Mouse (Mus musculus): ENCODE results near the gene Angptl8.
A peak's percentile ranks its signal among the peaks of the same experiment; 100 is the strongest.
"Not testable (repeated sequence)": the region's sequence is repeated elsewhere in the genome, so short reads cannot be mapped to it uniquely, and the experiment has no call there.

Angptl8 gene

DNA sequence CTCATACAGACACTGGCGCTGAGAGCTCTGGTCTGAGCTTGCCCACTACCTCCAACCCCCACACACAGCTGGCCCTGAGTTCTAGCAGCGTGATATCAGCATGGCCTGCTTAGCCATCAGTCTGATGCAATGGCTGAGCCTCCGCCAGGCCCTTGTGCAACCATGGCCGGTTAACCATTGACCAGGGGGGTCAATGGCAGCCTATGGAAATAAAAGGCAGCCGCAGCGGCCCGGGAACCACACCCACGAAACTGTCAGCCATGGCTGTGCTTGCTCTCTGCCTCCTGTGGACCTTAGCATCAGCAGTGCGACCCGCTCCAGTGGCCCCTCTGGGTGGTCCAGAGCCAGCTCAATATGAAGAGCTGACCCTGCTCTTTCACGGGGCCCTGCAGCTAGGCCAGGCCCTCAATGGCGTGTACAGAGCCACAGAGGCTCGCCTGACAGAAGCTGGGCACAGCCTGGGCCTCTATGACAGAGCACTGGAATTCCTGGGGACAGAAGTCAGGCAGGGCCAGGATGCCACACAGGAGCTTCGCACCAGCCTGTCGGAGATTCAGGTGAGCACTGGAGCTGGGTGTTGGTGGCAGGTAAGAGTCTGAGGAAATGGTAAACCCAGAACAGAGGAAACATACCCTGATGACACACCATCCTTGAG, at the start of gene Angptl8:
Gene Angptl8, plus strand, starts transcription at position 253 of the 655 bp plus-strand sequence.
- DNase-seq (ENCODE audit: low spot score): peak; percentile 64

DNA sequence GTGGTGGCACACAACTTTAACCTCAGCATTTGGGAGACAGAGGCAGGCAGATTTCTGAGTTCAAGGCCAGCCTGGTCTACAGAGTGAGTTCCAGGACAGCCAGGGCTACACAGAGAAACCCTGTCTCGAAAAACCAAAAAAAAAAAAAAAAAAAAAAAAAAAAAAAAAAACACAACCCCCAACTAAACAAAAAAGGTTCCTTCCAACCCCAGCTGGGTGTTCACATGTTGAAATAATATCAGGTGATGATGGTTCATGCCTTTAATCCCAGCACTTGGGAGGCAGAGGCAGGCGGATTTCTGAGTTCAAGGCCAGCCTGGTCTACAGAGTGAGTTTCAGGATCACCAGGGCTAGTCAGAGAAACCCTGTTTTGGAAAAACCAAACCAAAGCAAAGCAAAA, 49.0 kb upstream of the Angptl8 start:
- not testable (repeated sequence) for DNase-seq (ENCODE audit: low spot score)

DNA sequence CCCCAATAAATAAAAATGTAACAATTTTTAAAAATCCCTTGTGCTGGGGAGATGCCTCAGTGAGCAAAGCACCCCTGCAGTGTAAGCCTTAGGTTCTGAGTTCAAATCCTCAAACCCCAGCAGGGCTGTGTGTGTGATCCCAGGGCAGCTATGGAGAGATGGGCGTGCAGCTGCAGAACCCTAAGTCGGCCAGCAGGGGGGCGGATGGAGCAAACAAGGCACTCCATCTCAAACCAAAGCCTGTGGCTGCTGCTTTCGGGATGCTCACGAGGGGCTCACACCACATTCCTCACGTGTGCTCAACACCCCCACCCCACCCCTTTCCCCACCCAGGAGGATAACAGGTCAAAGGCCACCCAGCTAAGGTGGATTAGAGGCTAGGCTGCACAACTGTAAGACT, 48.4 kb upstream of the Angptl8 start:
- no peak for DNase-seq (ENCODE audit: low spot score)

DNA sequence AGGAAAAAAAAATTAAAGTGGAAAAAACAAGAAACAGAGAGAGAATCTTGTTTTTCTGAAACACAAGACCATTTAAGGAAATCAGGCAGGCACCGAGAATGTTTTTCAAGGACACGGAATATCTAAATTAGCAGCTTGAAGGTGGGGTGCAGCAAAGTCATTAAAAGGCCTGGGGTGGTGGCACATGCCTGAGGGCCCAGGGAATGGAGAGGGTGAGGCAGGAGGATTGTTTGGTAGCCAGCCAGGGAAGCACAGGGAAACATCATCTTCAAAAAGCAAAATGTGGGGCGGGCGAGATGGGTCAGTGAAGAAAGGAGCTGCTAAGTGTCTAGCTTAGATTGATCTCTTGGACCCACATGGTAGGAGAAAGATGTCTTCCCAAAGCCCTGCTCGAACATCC, 47.7 kb upstream of the Angptl8 start:
- DNase-seq (ENCODE audit: low spot score): peak; percentile 58

DNA sequence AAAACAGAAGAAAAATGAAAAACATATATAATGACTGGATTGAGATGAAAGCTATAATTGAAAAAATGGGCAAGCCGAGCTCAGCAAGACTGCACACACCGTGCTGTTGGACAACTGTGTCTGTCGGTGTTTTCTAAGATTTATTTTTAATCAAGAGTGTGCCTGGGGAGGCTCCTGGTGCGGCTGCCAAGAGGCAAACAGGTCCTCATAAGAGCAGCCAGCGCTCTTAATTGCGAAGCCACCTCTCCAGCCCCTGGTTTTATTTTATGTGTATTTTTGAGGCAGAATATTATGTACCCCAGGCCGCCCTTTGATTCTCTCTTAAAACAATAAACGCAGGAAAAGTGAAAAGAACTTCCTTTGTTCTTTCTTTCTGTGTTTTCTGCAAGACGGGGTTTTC, 47.1 kb upstream of the Angptl8 start:
- DNase-seq (ENCODE audit: low spot score): no peak

DNA sequence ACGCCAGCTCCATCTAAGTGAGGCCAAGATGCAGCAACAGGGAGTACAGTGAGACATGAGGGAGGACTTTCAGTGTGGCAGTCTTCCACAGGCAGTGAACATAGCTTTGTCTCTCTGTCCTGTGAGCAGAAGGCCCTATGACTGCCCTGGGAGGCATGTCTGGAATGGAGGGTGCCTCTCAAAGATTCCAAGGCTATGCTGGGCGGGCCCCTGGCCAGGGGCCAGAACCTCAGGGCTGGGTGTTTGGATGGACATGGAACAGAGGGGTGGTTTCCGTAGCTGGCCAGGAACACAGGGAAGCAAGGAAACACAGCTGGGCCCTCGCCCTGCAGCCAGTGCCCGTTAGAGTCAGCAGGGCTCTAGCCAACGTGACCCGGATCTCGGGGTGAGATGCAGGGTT, 43.4 kb upstream of the Angptl8 start:
- DNase-seq (ENCODE audit: low spot score): peak; percentile 66

DNA sequence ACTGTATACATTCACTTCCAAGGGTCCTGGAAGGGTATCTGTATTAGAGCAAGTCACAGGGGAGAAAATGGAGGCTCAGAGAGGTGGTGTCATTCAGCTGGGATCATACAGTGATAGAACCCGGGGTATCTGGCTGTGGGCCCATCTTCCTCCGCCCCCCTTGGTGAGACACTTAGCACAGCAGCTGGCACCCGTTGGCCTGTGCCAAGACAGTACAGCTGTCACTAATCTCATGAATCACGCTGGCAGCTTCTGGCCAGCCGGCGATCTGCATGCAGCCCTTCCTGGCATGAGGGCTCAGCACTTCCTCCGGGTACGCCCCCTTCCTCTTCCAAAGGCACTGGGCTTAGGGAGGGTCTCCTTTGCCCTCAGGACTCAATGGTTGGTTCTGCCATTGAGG, 42.7 kb upstream of the Angptl8 start:
- DNase-seq (ENCODE audit: low spot score): peak; percentile 43

DNA sequence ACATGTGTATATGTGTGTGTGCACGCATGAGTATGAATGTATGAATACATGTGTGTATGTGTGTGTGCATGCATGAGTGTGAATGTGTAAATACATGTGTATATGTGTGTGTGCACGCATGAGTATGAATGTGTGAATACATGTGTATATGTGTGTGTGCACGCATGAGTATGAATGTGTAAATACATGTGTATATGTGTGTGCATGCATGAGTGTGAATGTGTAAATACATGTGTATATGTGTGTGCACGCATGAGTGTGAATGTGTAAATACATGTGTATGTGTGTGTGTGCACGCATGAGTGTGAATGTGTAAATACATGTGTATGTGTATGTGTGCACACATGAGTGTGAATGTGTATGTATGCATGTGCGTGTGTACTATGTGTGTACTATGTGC, 41.8 kb upstream of the Angptl8 start:
- not testable (repeated sequence) for DNase-seq (ENCODE audit: low spot score)

DNA sequence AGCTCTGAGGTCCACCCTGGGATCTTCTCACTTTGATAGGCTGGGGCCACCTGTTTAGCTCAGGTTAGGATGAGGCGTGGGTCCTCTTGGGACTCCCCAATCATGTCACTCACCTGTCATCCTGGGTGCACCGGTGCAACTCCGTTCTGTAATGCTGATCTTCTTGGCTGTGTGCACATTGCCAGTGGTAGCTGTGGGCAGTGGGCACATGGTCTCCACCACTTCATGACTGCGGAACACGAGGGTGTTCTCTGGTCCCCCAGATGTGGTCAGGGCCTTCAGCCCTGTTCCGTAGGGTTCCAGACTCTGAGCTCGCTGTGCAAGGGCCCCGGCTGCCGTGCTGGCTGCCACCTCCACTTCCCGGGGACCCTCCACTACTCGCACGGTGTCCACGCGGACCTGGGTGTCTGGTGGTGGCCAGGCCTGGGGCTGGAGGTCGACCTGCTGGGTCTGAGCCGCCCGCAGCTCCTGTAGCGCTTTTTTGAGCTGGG, 40.9 kb upstream of the Angptl8 start:
- DNase-seq (ENCODE audit: low spot score): no peak

DNA sequence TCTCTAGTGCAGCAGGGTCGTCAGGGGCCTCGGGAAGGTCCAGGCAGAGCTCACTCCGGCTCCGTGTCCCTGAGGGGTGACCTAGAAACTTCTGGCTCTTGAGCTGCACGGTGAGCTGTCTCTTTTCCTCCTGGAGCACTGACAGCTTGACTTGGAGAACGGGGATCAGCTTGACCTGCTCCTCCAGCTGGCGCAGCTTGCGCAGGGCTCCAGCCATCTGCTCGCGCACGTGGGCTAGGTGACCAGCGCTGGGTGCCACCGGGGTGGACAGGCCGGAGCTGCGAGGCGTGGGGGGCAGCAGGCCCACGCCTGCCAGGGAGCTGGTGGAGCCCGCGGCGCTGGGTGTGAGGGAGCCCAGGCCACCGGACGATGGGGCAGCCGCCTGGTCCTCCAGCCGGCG, 40.4 kb upstream of the Angptl8 start:
- no peak for DNase-seq (ENCODE audit: low spot score)

DNA sequence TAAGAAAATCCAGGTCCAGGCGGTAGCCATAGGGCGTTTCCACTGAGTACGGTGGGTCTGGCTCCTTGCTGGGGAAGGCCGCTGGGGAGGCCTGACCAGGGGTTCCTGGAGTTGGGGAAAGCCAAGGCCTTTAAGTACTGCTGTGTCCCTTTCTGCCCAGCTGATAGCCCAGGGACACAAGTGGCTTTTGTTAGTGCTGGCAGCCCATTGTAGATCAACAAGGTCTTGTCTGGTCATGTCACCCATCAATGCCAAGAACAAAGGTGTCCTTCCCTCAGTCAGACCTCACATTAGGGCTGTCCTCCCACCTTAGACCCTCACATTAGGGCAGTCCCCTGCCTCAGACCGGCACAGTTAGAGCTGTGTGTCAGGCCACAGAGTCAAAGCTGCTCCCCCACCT, 39.7 kb upstream of the Angptl8 start:
- DNase-seq (ENCODE audit: low spot score): no peak

DNA sequence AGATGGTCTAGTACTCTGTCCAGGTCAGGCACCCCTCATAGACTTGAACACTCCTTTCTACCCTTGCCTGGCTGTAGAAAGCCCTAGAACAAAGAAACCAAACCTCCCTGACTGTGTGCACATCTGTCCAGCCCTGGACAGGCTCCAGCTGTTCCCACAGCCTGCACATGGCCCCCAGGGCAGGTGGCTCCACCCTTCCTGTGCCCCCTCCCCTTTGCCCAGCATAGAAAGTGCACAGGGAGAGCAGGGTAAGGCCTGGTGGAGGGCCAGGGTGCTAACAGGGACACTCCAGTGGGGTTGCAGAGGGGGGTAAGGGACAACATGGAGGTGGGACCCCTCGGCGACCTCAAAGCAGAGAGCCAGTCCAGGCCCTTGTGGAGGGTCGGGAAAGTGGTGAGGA, 39.1 kb upstream of the Angptl8 start:
- DNase-seq (ENCODE audit: low spot score): no peak

DNA sequence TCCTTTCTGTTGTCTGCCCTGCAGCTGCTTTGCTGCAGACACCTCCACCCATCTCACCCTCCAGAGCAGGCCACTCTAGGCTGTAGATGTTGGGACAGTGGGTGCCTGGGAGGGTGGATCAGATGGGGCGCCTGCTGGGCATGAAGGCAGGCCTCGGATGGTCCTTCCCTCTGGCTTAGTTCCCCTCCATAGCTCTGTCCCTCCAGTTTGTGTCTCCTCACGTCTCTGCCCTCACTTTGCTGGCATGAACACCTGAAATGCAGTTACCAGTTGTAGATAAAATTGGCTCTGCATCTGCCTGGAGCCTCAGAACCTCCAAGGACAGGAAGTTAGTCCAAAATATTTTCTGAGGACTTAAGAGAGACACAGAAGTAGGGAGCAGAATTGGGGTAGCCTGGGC, 38.4 kb upstream of the Angptl8 start:
- DNase-seq (ENCODE audit: low spot score): no peak

DNA sequence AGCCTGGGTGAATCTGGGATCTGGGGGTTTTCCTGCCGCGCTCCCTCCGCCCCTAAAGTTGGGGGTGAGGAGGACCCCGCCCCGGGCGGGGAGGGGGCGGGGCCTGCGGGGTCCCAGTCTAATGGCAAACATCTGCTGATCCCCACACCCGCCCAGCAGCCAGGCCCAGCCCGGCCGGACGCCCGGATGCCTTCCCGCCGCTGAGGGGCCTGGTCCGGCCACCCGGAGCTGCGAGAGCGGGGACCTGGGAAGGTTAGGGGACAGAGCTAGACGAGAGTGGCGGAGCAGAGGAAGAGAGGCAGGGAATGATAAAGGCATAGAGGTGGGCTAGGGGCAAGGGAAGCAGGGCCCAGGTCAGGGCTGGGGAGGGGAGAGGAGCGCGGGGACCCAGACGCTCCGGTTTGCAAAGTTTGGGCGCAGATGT, 37.4 kb upstream of the Angptl8 start:
- DNase-seq (ENCODE audit: low spot score): peak; percentile 62

DNA sequence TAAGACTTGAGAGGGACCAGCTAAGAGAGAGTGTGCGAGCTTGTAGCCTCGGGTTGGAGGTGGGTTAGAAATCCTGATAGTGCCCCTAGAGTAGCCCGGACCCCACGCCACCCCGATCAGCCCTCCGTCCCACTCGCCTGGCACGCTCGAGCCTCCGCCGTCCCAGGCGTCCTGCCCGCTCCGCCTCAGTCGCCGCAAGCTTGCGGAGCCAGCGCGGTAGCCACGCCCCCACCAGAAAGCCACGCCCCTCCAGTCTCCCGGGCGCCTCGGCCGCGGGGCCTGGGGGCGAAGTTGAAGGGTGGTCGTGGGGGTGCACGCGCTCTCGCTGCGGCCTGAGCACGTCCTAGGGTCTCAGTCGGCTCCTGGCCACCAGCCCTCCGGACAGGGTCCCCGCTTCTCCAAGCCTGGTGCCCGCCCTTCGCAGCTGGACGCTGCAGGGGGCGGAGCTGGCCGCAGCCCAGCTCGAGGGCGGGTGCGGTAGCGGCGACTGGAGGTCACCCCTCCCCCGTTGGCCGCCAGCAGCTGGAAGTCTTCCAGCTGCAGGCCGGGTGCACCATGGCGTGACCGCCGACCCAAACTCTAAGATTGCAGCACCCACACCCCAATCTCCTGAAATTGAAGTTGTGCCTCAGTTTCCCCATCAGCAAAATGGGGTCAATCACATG, 36.8 kb upstream of the Angptl8 start, which contains the start of gene Kank2:
Gene Kank2, minus strand, starts transcription at position 400 of the 665 bp plus-strand sequence.
- peak; percentile 78 for DNase-seq (ENCODE audit: low spot score)

DNA sequence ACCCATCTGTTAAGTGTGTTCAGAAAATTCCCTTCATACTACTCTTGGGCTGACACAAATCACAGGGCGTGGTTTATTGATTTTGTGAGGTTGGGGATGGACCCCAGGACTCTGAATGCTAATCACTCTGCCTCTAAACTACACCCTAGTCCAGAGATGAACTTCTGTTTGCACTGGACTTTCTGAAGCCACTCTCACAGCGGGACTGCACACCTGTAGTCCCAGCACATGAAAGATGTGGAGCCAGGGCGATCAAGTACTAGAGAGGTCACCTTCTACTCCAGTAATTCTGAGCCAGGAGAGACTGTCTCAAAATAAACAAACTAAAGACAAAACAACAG, 36.3 kb upstream of the Angptl8 start:
- DNase-seq (ENCODE audit: low spot score): no peak

DNA sequence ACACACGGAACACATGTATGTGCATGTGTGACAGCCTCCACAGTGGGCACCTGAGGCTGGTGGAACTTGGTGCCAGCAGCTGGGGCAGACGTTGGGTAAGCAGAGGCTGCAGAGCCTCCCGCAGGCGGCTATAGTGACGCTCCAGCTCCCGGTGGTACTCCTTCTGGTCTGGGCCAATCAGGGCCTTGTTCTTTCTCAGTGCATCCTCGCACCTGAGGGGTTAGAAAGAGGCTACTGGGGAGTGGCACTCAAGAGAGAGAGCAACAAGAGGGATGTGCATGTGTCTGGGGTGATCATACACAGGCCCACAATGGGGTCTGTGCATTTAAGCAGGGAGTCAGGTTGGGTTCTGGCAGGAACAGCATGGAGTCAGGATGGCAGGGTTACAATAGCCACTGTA, 34.2 kb upstream of the Angptl8 start:
- no peak for DNase-seq (ENCODE audit: low spot score)

DNA sequence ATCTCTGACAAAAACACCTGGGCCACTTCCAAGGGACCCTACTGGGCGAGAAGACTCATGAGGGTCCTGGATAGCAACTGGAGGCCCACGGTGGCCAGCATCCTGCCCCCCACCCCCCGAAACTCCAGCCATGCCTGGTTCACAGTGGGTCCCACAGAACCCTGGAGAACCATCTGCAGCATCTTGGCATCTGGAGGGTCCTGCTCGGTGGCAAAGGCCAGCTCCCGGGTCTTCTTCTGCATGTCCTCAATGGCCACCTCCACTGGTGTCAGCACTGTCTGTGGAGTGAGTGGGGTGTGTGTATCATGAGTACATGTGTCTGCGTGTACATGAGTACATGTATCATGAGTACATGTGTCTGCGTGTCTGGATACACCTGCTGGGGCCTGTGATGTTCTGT, 33.7 kb upstream of the Angptl8 start:
- no peak for DNase-seq (ENCODE audit: low spot score)

DNA sequence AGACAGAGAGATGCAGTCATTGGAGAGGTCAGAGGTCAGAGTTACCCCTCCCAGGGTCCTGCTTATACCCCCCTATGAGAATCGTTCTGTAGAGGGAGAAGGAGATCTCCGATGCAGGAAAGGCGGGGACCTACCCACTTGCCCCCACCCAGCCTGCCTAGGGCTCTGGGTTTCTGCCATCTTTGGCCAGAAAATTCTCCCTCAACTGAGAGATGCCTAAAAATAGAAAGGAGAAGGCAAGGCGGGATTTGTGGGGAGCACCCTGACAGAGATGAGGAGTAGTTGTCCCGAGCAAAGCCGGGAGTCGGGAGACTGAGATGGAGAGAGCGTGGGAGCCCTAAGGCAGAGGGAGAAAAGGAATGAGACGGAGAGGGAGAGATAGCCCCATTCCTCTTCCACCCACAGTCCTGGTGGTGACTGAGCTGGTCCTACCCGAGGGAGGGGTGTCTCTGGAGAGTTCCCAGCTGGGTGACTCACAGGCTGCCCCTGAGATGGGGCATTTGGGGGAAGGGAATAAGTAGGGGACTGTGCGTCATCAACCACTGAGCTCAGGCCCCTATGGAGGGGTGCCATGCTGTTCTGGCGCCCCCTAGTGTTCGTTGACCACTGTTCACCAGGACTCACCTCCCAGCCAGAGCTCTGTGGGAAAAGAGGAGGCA, 31.2 kb upstream of the Angptl8 start:
- peak; percentile 80 for DNase-seq (ENCODE audit: low spot score)

DNA sequence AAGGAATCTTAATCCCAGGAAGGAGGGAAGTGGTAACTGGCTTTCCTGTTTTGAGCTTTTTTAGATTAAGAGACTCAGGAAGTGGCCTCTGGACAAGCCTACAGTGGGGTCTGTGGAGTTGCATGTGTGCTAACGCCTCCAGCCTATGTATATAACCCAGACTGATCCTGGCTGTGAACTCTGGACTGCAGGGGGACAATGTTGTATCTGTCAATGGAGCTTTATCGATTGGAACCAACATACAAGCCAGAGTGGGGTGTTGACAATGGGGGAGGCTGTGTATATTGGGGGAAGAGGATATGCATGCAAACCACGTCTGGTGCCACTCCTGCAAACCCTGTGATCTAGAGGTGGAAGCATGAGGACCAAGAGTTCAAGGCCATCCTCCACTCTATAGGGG, 28.9 kb upstream of the Angptl8 start:
- DNase-seq (ENCODE audit: low spot score): no peak

DNA sequence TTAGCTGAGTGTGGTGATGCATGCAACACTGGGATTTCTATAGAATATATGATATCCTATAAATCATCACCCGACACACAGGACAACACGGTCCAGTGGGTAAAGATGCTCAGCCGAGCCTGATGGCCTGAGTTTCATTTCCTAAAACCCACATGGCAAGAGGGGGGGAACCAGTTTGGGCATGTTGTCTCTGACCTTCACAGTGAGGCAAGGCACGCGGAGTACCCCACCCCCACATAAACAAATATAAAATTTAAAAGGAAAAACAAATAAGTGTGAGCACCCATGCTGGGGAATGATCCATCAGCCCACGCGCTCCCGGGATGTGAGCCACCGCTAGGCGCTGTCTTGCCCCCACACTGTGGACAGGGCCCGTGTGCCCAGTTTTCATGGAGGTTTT, 28.3 kb upstream of the Angptl8 start:
- DNase-seq (ENCODE audit: low spot score): no peak

DNA sequence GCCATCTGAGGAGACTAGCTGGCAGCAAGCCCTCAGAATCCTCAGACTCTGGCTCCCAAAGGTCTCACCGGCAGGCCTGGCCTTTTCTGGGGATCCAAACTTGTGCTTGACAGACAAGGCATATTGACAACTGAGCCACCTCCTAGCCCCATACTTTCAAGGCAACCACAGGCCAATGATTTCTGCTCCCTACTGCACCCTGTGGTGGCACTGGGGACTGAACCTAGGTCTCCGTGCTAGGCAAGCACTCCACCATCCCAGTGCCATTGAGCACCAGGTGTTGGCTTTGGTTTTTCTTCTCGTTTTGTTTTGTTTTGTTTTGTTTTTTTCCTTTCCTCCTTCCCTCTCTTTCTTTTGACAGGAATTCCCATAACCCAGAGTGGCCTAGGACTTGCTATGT, 26.7 kb upstream of the Angptl8 start:
- DNase-seq (ENCODE audit: low spot score): no peak

DNA sequence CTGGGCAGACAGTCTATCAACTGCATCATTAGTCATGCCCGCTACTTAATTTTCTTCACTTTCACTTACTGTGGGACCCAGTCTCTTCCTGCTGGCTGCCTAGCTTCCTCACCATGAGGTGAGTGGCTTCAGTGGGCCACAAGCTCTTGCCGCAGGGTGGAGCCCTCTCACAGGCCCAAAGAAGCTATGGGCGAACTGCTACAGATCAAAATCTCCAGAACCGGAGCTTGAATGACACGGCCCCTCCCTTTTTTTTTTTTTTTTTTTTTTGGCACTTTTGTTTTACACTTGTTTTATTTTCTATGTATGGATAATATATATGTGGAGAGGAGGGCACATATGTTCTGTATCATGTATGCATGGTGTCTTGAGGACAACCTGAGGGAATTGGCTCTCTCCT, 24.1 kb upstream of the Angptl8 start:
- DNase-seq (ENCODE audit: low spot score): no peak
